Mouse (Mus musculus) liver, embryonic 14.5 days (tissue): ENCODE measurements around the gene Gm19935.

Source experiments
- CTCF ChIP-seq: IDR thresholded peaks from 2 replicates; pipeline ENCODE4 v1.5.1; 2016; ENCODE audit warnings: antibody characterized with exemption, low read depth, control low read depth
- EP300 ChIP-seq: IDR thresholded peaks from 2 replicates; pipeline ENCODE4 v1.6.1; 2016; ENCODE audit warnings: antibody characterized with exemption, low read depth

DNA sequence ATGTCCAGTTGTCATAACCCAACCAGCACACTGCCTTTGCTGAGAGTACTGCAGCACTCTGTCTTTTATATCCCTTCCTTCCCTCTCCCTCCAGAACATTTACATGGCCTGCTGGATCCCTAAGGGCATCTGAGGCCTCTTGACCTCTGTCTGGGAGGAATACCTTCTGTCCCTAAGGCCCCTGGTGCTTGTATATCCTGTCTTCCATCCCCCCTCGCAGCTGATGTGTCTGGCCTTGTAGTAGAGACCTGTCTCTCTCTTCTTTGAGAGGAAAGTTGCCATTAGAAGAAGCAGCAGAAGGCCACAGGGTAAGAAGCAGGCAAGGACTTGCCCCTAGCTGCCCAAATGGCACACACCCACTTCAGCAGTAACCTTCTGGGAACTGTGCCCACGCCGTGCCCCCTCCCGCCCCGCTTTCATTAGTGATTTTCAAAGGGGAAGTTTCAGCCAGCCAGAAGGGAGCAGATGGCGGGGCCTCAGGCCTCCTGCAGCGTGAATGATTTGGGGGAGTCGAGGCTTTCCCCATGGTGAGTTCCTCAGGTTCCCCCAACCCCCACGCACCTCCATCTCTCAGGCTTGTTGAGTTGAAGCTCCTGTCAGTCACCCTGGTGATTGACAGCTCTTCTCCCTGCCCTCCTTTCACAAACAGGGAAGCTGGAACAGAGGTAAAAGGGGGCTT lies 44.2 kb upstream of the Gm19935 start:
- no peak for TF ChIP-seq CTCF
- no peak for TF ChIP-seq EP300
